Mouse (Mus musculus) spleen, postnatal 14 days (tissue): ENCODE data around the gene Fbxo36.

Experiments used
- DNase-seq, 2 experiments: peaks; one replicate each; pipeline ENCODE4 v3.0.0; 2021 to 2022; ENCODE audit warnings: low spot score in 2 of 2

Fbxo36 gene

DNA sequence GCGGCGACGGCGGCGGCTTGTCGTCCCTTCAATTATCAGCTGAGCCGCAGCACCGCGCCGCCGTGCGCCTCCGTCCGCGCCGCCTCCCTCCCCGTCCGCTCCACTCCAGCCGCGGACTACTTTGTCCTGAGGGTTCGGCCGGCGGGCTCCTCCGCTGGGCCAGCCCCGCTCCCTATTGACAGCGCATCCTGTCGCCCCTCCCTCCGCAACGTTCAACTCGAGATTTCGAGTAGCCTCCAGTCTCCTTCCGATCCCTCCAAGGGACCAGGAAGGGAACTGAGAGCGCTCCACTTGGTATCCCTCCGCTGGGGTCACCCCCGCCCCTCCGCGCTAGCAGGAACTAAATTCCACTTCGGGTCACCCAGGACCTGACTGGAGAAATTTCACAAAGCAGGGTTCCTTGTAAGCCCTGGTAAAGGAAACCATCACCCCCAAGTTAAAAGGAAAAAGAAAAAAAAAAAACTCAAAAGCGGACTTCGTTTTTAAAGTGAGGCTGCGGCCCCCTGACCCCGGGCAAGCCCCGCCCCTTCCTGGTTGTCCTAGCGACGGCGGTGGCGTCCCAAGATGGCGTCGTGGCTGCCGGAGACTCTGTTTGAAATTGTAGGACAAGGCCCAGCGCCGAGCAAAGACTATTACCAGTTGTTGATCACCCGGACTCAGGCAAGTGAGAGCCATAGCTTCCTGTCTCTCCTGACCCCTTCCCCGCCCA is at the start of gene Fbxo36:
TSS of gene Fbxo36 (plus strand) at position 533 of the 709 bp plus-strand sequence.
- peak; percentile 83 to 89 for DNase-seq

- DNase-seq = no peak
These were observed 48.2 kb upstream of the Fbxo36 start for GRCm38 (mm10) chr1:84791393-84791792.

DNA sequence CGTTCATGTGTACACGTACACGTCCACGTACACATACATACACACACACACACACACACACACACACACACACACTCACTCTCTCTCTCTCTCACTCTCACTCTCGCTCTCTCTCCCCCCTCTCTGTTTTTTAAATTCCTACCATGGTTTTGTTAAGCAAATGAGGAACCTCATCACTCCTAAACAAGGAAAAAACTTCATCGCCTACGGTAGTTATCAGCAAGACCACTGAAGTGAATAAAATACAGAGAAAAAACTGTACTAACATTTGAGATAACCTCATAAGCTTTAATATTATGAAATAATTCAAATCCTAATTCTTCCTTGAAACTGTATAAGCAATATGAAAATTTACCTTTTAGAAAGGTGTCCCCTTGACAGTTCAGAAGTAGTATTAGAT is 44.3 kb upstream of the Fbxo36 start:
- no peak for DNase-seq

GRCm38 (mm10) chr1:84799166-84799565 is 40.5 kb upstream of the Fbxo36 start:
- DNase-seq = no peak

DNA sequence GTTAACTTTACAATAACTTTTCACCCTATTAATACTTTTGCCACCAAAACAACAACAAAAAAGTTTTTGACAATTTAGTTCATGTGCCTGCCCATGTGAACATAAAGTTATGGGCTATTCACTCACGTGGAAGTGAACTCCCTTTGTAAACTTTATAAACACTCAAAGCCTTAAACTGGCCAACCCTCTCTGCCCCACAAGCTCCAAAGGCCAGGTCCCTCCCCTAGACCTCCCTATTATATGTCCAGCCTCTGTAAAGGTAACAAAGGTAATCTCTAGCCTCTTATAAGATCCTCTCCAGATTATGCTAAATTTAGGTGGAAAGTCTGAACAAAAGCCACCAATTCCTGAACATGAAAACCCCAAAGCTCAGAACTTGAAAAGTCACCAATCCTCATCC is 35.9 kb upstream of the Fbxo36 start:
- DNase-seq = no peak

GRCm38 (mm10) chr1:84817596-84817995 is 22.0 kb upstream of the Fbxo36 start:
- no peak for DNase-seq

DNA sequence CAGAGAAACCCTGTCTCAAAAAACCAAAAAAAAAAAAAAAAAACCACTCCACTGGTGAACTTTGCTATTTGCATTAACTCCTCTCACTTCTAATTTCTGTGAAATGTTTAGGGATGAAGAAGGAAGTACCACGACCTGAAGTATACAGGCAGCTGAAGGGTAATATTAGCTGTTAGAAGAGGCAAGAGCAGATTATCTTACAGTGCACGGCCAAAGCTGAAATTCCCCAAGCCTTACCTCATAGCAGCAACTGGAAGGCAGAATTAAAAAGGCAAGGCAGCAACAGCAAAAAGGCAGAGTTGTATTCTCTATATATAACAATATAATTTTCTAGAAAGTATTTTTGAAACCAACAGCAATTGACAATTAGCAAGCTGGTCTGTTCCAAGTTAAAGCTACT is 14.6 kb upstream of the Fbxo36 start:
- DNase-seq = no peak

DNA sequence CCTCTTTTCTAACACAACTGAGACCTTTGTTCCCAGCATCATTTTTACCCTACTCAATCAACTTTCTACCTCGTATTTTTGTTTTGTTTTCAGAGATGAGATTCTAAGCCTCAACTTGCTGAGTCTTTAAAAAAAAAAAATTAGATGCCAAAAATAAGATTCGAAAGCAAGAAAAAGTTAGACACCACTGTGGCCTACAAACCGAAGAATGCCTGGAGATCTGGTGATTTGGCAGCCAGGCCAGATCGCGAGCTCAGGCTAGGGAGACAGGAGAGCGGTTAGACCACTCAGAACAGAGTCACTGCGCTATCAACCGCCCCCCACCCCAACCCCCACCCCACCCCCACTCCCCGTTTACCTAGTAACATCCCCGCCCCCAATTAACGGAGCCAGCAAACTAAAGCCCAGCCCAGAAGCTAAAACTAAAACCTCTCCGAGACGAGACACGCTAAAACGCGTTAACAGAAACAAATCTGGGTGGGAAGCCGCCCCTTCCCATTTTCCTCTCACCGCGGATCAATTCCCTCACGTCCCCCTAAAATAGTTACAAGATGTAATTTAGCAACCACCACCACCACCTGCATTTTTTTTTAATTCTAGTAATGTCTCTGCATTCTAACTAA is 2.0 kb upstream of the Fbxo36 start:
- DNase-seq = no peak

GRCm38 (mm10) chr1:84838156-84838555 is 1.5 kb upstream of the Fbxo36 start:
- no peak for DNase-seq

DNA sequence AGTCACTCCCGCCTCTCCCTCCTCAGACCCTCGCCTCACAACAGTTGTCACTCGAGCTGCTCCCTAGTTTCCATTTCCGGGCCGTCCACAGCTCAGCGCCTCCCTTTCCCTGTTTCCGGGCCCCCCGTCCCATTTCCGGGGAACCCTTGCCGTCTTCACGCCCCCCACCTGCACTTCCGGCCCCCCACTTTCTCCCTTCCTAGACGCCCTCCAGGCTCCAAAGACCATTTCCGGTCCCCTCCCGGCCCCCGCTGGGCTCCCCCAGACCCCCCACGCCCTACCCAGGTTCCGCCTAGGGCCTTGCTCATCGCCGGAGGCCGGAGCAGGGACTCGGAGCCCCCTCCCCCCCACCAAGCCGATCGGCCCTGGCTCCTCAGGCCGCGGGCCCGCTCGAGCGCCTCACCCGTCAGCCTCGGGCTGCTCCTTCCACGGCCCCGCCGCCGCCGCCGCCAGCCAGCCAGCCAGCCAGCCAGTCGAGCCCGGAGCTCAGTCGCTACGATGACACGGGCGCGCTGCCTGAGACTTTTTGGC is 955 bp upstream of the Fbxo36 start:
- peak; percentile 21 to 38 for DNase-seq

DNA sequence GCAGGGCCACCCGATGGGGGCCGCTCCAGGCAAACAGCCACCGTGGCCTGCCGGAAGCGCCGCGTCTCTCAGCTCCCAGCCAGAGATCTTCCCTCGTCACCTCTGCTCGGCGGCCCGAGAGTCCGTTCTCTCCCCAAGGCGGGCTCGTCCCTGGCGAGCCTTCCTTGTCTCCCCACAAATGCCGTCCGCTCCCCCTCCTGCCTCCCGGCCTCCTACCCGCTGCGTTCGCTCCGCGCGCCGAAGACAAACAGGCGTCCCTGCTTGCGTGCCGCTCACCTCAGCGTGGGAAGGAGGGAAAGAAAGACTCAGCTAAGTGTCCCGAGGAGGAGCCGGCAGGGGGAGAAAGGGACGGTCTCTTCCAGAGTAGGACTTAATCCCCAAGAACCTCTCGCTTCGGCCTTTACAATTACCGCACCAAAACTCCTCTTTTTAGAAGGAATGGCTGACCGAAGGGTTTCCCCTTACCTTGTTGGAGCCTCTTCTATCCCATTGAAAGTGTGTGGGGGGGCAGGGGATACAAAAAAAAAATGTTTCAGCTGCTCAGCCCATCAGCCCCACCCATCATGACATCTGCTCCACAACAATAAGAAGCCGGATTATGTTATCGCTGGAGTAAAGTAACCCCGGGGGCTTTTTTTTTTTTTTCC is 500 bp downstream of the Fbxo36 start, which contains the start of gene Trip12:
TSS of gene Trip12 (minus strand) at position 499 of the 647 bp plus-strand sequence.
- no peak for DNase-seq

DNA sequence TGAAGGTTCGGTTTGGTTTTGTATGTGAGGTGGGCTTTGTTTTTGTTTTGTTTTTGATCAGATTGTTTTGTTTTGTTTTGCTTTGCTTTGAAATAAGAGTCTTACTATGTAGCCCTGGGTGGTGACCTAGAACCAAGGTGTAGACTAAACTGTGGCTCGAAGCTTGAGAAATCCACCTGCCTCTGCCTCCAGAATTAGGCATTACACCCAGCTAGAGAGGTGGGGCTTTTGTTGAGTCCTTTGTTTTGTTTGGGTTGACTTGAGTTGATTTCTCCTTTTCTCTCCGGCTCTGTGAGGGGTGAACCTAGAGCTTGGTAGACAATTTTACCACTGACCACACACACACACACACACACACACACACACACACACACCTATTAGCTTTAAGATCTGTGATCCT is 1.4 kb downstream of the Fbxo36 start:
- no peak for DNase-seq

- no peak for DNase-seq
These were observed 3.7 kb downstream of the Fbxo36 start for GRCm38 (mm10) chr1:84843366-84843765.

DNA sequence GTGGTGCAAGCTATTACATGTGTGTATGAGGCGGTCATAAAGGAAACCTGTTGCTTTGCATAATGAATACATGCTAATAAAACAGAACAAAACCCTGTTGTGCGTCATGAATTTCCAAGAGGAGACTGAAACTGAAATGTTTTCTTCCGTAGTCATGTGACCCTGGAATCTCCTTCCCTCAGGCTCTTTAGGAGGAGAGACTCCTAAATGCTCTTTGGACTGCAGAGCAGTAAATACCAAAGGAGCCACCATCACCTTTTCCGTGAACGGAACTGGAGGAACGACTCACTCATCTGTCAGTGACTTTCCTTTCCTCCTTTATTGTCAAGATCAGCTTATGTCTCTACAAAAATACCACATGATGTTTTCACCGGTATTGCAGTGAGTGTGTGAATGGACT is 8.1 kb downstream of the Fbxo36 start:
- DNase-seq = no peak

GRCm38 (mm10) chr1:84848335-84848734 is 8.7 kb downstream of the Fbxo36 start:
- no peak for DNase-seq

DNA sequence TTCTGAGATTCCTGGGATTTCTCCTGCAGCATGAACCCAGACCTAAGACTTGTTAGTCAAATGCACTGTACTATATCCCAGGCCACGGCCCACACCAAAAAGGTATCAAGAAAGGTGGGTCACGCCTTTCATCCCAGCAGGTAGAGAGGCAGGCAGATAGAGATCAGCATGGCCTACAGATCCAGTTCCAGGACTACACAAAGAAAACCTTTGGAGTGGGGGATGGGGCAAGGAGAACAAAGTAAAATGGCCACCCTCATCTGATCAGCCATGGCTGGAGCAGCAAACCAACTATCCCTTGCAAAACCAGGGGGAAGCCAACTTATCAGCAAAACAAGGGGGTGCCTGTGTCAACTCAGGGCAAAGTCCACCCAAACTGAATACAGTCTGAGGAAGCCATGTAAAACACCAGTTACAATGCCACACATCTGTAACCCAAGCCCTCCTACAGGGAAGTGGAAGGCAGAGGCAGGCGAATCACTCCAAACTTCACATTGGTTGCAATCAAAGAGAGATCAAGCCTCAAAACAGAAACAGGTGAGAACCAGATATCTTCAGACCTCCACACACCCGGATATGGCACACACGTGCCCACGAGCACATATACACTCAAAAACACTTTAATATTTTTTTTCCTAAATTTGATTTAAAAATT is 9.3 kb downstream of the Fbxo36 start:
- no peak for DNase-seq

GRCm38 (mm10) chr1:84849804-84850203 is 10.2 kb downstream of the Fbxo36 start:
- DNase-seq = no peak

DNA sequence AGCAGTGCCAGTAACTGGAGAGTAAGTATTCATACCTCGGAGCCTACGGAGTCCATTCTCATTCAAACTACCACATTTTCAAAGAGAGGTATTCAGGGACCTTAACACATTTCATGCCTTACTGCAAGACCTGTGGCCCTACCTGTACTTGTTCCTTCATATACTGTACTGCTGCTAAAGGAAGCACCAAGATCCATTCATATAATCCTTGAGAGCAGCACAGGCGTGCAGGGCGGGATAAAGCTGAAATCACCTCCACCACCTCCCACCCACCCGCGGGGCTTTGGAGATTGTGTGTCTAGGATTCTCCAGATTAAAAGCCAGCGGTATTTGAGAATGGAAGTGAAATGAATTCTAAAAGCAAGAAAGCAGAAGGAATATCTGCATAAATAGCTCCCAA is 10.8 kb downstream of the Fbxo36 start:
- DNase-seq = no peak

- DNase-seq = no peak
These were observed 12.0 kb downstream of the Fbxo36 start for GRCm38 (mm10) chr1:84851512-84852235.

DNA sequence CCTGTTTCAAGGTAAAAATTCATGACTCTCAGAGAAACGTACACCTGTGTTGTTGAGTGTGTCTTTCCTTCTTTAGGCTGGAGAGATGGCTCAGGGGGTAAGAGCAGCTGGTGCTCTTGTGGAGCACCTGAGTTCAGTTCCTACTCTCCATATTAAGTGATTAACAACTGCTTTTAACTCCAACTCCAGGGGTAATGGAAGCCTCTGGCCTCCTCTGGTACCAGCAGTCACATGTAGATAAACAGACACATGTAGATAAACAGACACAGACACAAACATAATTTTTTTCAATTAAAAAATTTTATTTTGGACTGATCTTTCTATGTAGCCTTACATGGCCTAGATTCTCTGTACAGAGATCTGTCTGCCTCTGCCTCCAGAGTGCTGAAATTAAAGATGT is 14.1 kb downstream of the Fbxo36 start:
- no peak for DNase-seq

DNA sequence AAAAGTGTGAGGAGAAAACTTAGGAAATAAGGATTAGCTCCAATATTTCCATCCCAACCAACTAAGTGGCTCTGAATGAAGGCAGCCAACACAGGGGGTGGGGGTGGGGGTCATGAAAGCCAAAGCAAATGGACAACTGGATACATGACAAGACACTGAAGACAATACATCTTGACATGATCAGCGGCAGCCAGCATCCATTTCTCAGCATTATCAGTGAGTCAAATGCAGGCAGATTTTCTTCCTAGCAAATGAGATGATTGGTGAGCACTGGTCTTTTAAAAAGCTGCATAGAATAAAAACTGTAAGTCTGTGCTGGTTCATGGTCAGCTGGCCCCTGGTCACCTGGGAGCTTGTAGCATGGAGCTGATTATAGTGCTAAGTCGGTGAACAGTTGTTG is 15.3 kb downstream of the Fbxo36 start:
- no peak for DNase-seq

- no peak for DNase-seq
These were observed 16.1 kb downstream of the Fbxo36 start for GRCm38 (mm10) chr1:84855756-84856155.
